Mouse (Mus musculus): Measurements from ENCODE around the gene Apol11b. TPM values are rescaled to one million over a fixed set of nuclear protein-coding genes. Genes with fewer than 3 reads are reported as not detected.
"Not testable (repeated sequence)": the region's sequence is repeated elsewhere in the genome, so short reads cannot be mapped to it uniquely, and the experiment has no call there.

The Apol11b gene
- polyA plus RNA-seq, 2 experiments, result 3.6 to 6.3 TPM

GRCm38 (mm10) chr15:77628647-77629046 is 14.4 kb downstream of the Apol11b start:
- H3K4me1 ChIP-seq (replicated peaks; ENCODE audit: control insufficient read depth in 2 of 2, insufficient read depth in 2 of 2, low read length in 1 of 2); H3K36me3 ChIP-seq (replicated peaks; ENCODE audit: control insufficient read depth, insufficient read depth, low read depth); ATAC-seq (ENCODE audit: insufficient read depth); H3K9ac ChIP-seq (replicated peaks); H3K4me2 ChIP-seq (ENCODE audit: low read depth); H3K27ac ChIP-seq; H3K9me3 ChIP-seq (ENCODE audit: control insufficient read depth, low read length); DNase-seq (ENCODE audit: low read depth in 3 of 3, low spot score in 3 of 3); H3K4me3 ChIP-seq (ENCODE audit: insufficient read depth in 1 of 2, low read depth in 2 of 2, low read length in 2 of 2); H3K27me3 ChIP-seq (ENCODE audit: control insufficient read depth, insufficient read depth, low read length): not testable (repeated sequence)
- 42% methylated on average over 9 of the region's 9 CpGs for whole genome bisulfite sequencing (ENCODE audit: insufficient replicate concordance)
- peak; percentile 43 for TF ChIP-seq CTCF (IDR thresholded peaks at IDR 0.05; ENCODE audit: low read depth)

GRCm38 (mm10) chr15:77626471-77626870 is 16.6 kb downstream of the Apol11b start:
- WGBS (ENCODE audit: insufficient replicate concordance), result 42% methylated on average over 4 of the region's 4 CpGs
- not testable (repeated sequence) for H3K9me3 ChIP-seq (ENCODE audit: control insufficient read depth, low read length); H3K27ac ChIP-seq; H3K4me1 ChIP-seq (replicated peaks; ENCODE audit: control insufficient read depth in 2 of 2, insufficient read depth in 2 of 2, low read length in 1 of 2); ATAC-seq (ENCODE audit: insufficient read depth); H3K27me3 ChIP-seq (ENCODE audit: control insufficient read depth, insufficient read depth, low read length); H3K9ac ChIP-seq (replicated peaks); H3K36me3 ChIP-seq (replicated peaks; ENCODE audit: control insufficient read depth, insufficient read depth, low read depth); H3K4me3 ChIP-seq (ENCODE audit: insufficient read depth in 1 of 2, low read depth in 2 of 2, low read length in 2 of 2); H3K4me2 ChIP-seq (ENCODE audit: low read depth); DNase-seq (ENCODE audit: low read depth in 3 of 3, low spot score in 3 of 3)

- Histone ChIP-seq H3K9ac (replicated peaks) (no peak overlapping the region), H3K4me3 (ENCODE audit: insufficient read depth in 1 of 2, low read depth in 2 of 2, low read length in 2 of 2) (no peak overlapping the region), H3K27me3 (ENCODE audit: control insufficient read depth, insufficient read depth, low read length) (no peaks in the 10 kb centered on the region), H3K4me1 (replicated peaks; ENCODE audit: control insufficient read depth in 2 of 2, insufficient read depth in 2 of 2, low read length in 1 of 2) (no peaks in the 10 kb centered on the region), H3K9me3 (ENCODE audit: control insufficient read depth, low read length) (no peaks in the 10 kb centered on the region), H3K27ac (no peak overlapping the region), H3K36me3 (replicated peaks; ENCODE audit: control insufficient read depth, insufficient read depth, low read depth) (no peaks in the 10 kb centered on the region), H3K4me2 (ENCODE audit: low read depth) (no peak overlapping the region)
- no peak for ATAC-seq (ENCODE audit: insufficient read depth)
- WGBS (ENCODE audit: insufficient replicate concordance), result 54% methylated on average over 1 of the region's 1 CpGs
- no peak for DNase-seq (ENCODE audit: low read depth in 3 of 3, low spot score in 3 of 3)
- TF ChIP-seq CTCF (IDR thresholded peaks at IDR 0.05; ENCODE audit: low read depth), result no peak
- TF ChIP-seq EP300 (IDR thresholded peaks at IDR 0.05; ENCODE audit: low read depth), result no peak
Observed at GRCm38 (mm10) chr15:77624710-77625109, 18.4 kb downstream of the Apol11b start.

GRCm38 (mm10) chr15:77606069-77606468 is 37.0 kb downstream of the Apol11b start:
- H3K4me1 ChIP-seq (replicated peaks; ENCODE audit: control insufficient read depth in 2 of 2, insufficient read depth in 2 of 2, low read length in 1 of 2), result no peaks in the 10 kb centered on the region
- no peaks in the 10 kb centered on the region for H3K36me3 ChIP-seq (replicated peaks; ENCODE audit: control insufficient read depth, insufficient read depth, low read depth)
- no peaks in the 10 kb centered on the region for H3K27me3 ChIP-seq (ENCODE audit: control insufficient read depth, insufficient read depth, low read length)
- ATAC-seq (ENCODE audit: insufficient read depth) (no peak), DNase-seq (ENCODE audit: low read depth in 3 of 3, low spot score in 3 of 3) (no peak)
- no peak overlapping the region for H3K4me2 ChIP-seq (ENCODE audit: low read depth)
- no peak overlapping the region for H3K4me3 ChIP-seq (ENCODE audit: insufficient read depth in 1 of 2, low read depth in 2 of 2, low read length in 2 of 2)
- no peak overlapping the region for H3K9ac ChIP-seq (replicated peaks)
- no peak overlapping the region for H3K27ac ChIP-seq
- H3K9me3 ChIP-seq (ENCODE audit: control insufficient read depth, low read length), result no peaks in the 10 kb centered on the region
- no peak for TF ChIP-seq CTCF (IDR thresholded peaks at IDR 0.05; ENCODE audit: low read depth)
- no peak for TF ChIP-seq EP300 (IDR thresholded peaks at IDR 0.05; ENCODE audit: low read depth)
- WGBS (ENCODE audit: insufficient replicate concordance), result 71% methylated on average over 3 of the region's 3 CpGs

GRCm38 (mm10) chr15:77598958-77599357 is 44.1 kb downstream of the Apol11b start, which contains the start of gene Gm36245:
Gm36245 (plus strand) TSS chr15:77599258.
- WGBS (ENCODE audit: insufficient replicate concordance), result 73% methylated on average over 1 of the region's 1 CpGs
- TF ChIP-seq CTCF (IDR thresholded peaks at IDR 0.05; ENCODE audit: low read depth) (no peak), EP300 (IDR thresholded peaks at IDR 0.05; ENCODE audit: low read depth) (no peak)
- Histone ChIP-seq H3K27ac (no peak within 1 kb of the TSS), H3K9me3 (ENCODE audit: control insufficient read depth, low read length) (no peaks in the 10 kb centered on the region), H3K4me3 (ENCODE audit: insufficient read depth in 1 of 2, low read depth in 2 of 2, low read length in 2 of 2) (no peak within 1 kb of the TSS), H3K9ac (replicated peaks) (no peak within 1 kb of the TSS), H3K4me2 (ENCODE audit: low read depth) (no peak within 1 kb of the TSS), H3K4me1 (replicated peaks; ENCODE audit: control insufficient read depth in 2 of 2, insufficient read depth in 2 of 2, low read length in 1 of 2) (no peaks in the 10 kb centered on the region), H3K27me3 (ENCODE audit: control insufficient read depth, insufficient read depth, low read length) (no peaks in the 10 kb centered on the region), H3K36me3 (replicated peaks; ENCODE audit: control insufficient read depth, insufficient read depth, low read depth) (no peaks in the 10 kb centered on the region)
- ATAC-seq (ENCODE audit: insufficient read depth) (no peak), DNase-seq (ENCODE audit: low read depth in 3 of 3, low spot score in 3 of 3) (no peak)
